Mouse (Mus musculus) right cerebral cortex, postnatal 36 days (tissue): ENCODE results near the gene Fbrs.

ENCODE experiments used
- DNase-seq, 2 experiments: peaks; one replicate each; pipeline ENCODE4 v3.0.0; 2022; ENCODE audit warnings: low spot score in 2 of 2, mixed read lengths in 1 of 2

The Fbrs gene

GRCm38 (mm10) chr7:127516344-127516743 is 37.3 kb downstream of the Fbrs start:
- no peak for DNase-seq

GRCm38 (mm10) chr7:127519284-127519683 is 40.3 kb downstream of the Fbrs start, which contains the start of gene Gm42715:
Gene Gm42715, plus strand, starts transcription at chr7:127519584.
- DNase-seq = no peak
